Mouse (Mus musculus) intestine, embryonic 14.5 days (tissue): ENCODE measurements at regions not wholly inside any gene's neighbourhood (a gene's known extent, or its start where the extent isn't known, plus 50 kb on each side); places are given as distances from the start of the nearest gene placed in this dataset.

Experiments
- ATAC-seq: fragments of 200-750 bp; cut with Nextera tagmentation; replicated peaks from 2 replicates; pipeline ENCODE4 v1.8.0; 2017; ENCODE audit warnings: low read depth, moderate number of reproducible peaks, moderate TSS enrichment, moderate library complexity; ENCODE audit not compliant: low FRiP score, low TSS enrichment
- DNase-seq: peaks from one replicate; pipeline ENCODE4 v3.0.0-alpha.2; 2018; ENCODE audit warnings: low spot score
- H3K27ac ChIP-seq: fragments of 300-500 bp; sonication (generic); 2 replicates; pipeline ENCODE4 v1.5.1; 2014; ENCODE audit warnings: low read depth, mild to moderate bottlenecking, control low read depth
- H3K27me3 ChIP-seq: fragments of 300-500 bp; sonication (generic); replicated peaks from 2 replicates; pipeline ENCODE4 v1.6.1; 2014; ENCODE audit warnings: low read length, control low read depth; ENCODE audit not compliant: control insufficient read depth, insufficient read depth
- H3K36me3 ChIP-seq: fragments of 300-500 bp; sonication (generic); 2 replicates; pipeline ENCODE4 v1.6.1; 2014; ENCODE audit warnings: low read length, control low read depth; ENCODE audit not compliant: control insufficient read depth, insufficient read depth
- H3K4me1 ChIP-seq: fragments of 300-500 bp; sonication (generic); replicated peaks from 2 replicates; pipeline ENCODE4 v1.6.1; 2014; ENCODE audit warnings: low read length, control low read depth, mixed read lengths; ENCODE audit not compliant: control insufficient read depth, insufficient read depth
- H3K4me2 ChIP-seq: fragments of 300-500 bp; sonication (generic); 2 replicates; pipeline ENCODE4 v1.6.1; 2014; ENCODE audit warnings: low read length
- H3K4me3 ChIP-seq: fragments of 300-500 bp; sonication (generic); 2 replicates; pipeline ENCODE4 v1.5.1; 2014; ENCODE audit warnings: low read depth, low read length, control low read depth, mixed read lengths
- H3K9ac ChIP-seq: fragments of 300-500 bp; sonication (generic); 2 replicates; pipeline ENCODE4 v1.6.1; 2014; ENCODE audit warnings: mild to moderate bottlenecking, low read length
- H3K9me3 ChIP-seq: fragments of 300-500 bp; sonication (generic); 2 replicates; pipeline ENCODE4 v1.6.1; 2016; ENCODE audit warnings: low read length, control low read depth; ENCODE audit not compliant: control insufficient read depth
- WGBS: fragments of 180-500 bp; shearing (Covaris S2); extraction: QIAGEN DNeasy Blood & Tissue Kit; methylation state at CpG from one replicate; pipeline ENCODE4 v1.1.7; 2014; 5-methylcytosine and 5-hydroxymethylcytosine counted together

- WGBS = 55% methylated on average over 6 of the region's 6 CpGs
- Histone ChIP-seq H3K9me3 (no peaks in the 10 kb centered on the region), H3K4me2 (no peak overlapping the region), H3K36me3 (no peaks in the 10 kb centered on the region), H3K9ac (no peak overlapping the region), H3K27me3 (no peaks in the 10 kb centered on the region), H3K4me1 (no peaks in the 10 kb centered on the region), H3K4me3 (no peak overlapping the region), H3K27ac (no peak overlapping the region)
- DNase-seq (no peak), ATAC-seq (no peak)
Measured at GRCm38 (mm10) chr3:36340889-36341533, 118.9 kb upstream of the Qrfpr start.

GRCm38 (mm10) chr3:36339656-36340055 is 117.5 kb upstream of the Qrfpr start:
- no peaks in the 10 kb centered on the region for H3K4me1 ChIP-seq
- DNase-seq (no peak), ATAC-seq (no peak)
- WGBS = 89% methylated on average over 5 of the region's 5 CpGs
- H3K36me3 ChIP-seq = no peaks in the 10 kb centered on the region
- H3K4me2 ChIP-seq = no peak overlapping the region
- H3K9me3 ChIP-seq = no peaks in the 10 kb centered on the region
- no peak overlapping the region for H3K4me3 ChIP-seq
- H3K27me3 ChIP-seq = no peaks in the 10 kb centered on the region
- no peak overlapping the region for H3K9ac ChIP-seq
- H3K27ac ChIP-seq = no peak overlapping the region

GRCm38 (mm10) chr3:36334279-36334678 is 112.2 kb upstream of the Qrfpr start:
- WGBS = 57% methylated on average over 5 of the region's 5 CpGs

GRCm38 (mm10) chr3:36332016-36332415 is 109.9 kb upstream of the Qrfpr start:
- H3K27ac ChIP-seq = no peak overlapping the region
- no peak overlapping the region for H3K4me2 ChIP-seq
- no peak for DNase-seq
- WGBS = 89% methylated on average over 6 of the region's 6 CpGs
- H3K36me3 ChIP-seq = no peaks in the 10 kb centered on the region
- H3K9ac ChIP-seq = no peak overlapping the region
- ATAC-seq = no peak
- no peaks in the 10 kb centered on the region for H3K4me1 ChIP-seq
- no peaks in the 10 kb centered on the region for H3K27me3 ChIP-seq
- H3K4me3 ChIP-seq = no peak overlapping the region
- H3K9me3 ChIP-seq = no peaks in the 10 kb centered on the region

More at GRCm38 (mm10) chr3:36334279-36334678, 112.2 kb upstream of the Qrfpr start:
- no peaks in the 10 kb centered on the region for H3K36me3 ChIP-seq
- no peak overlapping the region for H3K27ac ChIP-seq
- no peak overlapping the region for H3K9ac ChIP-seq
- H3K4me3 ChIP-seq = no peak overlapping the region
- DNase-seq (no peak), ATAC-seq (no peak)
- no peaks in the 10 kb centered on the region for H3K9me3 ChIP-seq
- H3K27me3 ChIP-seq = no peaks in the 10 kb centered on the region
- H3K4me2 ChIP-seq = no peak overlapping the region
- no peaks in the 10 kb centered on the region for H3K4me1 ChIP-seq

DNA sequence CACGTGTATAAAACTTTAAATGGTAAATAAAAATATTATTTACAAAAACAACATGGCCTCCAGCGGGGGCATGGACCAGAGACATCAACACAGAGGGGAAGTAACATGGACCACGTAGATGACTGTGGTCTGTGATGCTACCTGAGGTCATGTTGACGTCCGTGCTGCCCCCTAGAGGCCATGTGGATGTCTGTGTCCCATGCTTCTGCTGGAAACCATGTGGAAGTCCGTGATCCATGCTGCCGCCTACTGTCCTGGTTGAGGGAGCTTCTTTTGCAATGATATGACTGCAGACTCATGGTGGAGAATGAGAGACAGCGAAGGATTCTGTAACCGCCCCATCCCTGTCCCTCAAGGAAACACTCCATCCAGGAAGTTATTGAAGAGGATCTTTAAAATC is 108.5 kb upstream of the Qrfpr start:
- Histone ChIP-seq H3K4me1 (no peaks in the 10 kb centered on the region), H3K4me3 (no peak overlapping the region), H3K27ac (no peak overlapping the region), H3K9ac (no peak overlapping the region), H3K9me3 (no peaks in the 10 kb centered on the region), H3K4me2 (no peak overlapping the region), H3K27me3 (no peaks in the 10 kb centered on the region), H3K36me3 (no peaks in the 10 kb centered on the region)
- DNase-seq = peak; percentile 58
- no peak for ATAC-seq
- 25% methylated on average over 9 of the region's 9 CpGs for WGBS

GRCm38 (mm10) chr3:36329631-36330030 is 107.5 kb upstream of the Qrfpr start:
- no peak overlapping the region for H3K4me3 ChIP-seq
- H3K36me3 ChIP-seq = no peaks in the 10 kb centered on the region
- no peaks in the 10 kb centered on the region for H3K4me1 ChIP-seq
- no peak for ATAC-seq
- H3K27me3 ChIP-seq = no peaks in the 10 kb centered on the region
- H3K27ac ChIP-seq = no peak overlapping the region
- no peak for DNase-seq
- no peak overlapping the region for H3K9ac ChIP-seq
- no peaks in the 10 kb centered on the region for H3K9me3 ChIP-seq
- 87% methylated on average over 7 of the region's 7 CpGs for WGBS
- H3K4me2 ChIP-seq = no peak overlapping the region

- 71% methylated on average over 2 of the region's 2 CpGs for WGBS
- no peak overlapping the region for H3K4me3 ChIP-seq
- no peaks in the 10 kb centered on the region for H3K9me3 ChIP-seq
Measured at GRCm38 (mm10) chr3:36328927-36329326, 106.8 kb upstream of the Qrfpr start.

GRCm38 (mm10) chr3:36318635-36319034 is 96.5 kb upstream of the Qrfpr start:
- Histone ChIP-seq H3K4me3 (no peak overlapping the region), H3K27me3 (no peaks in the 10 kb centered on the region), H3K27ac (no peak overlapping the region), H3K4me1 (no peaks in the 10 kb centered on the region), H3K9ac (no peak overlapping the region), H3K9me3 (no peaks in the 10 kb centered on the region), H3K4me2 (no peak overlapping the region), H3K36me3 (no peaks in the 10 kb centered on the region)
- no peak for DNase-seq
- no peak for ATAC-seq

More at GRCm38 (mm10) chr3:36328927-36329326, 106.8 kb upstream of the Qrfpr start:
- H3K4me2 ChIP-seq = no peak overlapping the region
- DNase-seq = no peak
- no peaks in the 10 kb centered on the region for H3K4me1 ChIP-seq
- no peaks in the 10 kb centered on the region for H3K27me3 ChIP-seq
- no peaks in the 10 kb centered on the region for H3K36me3 ChIP-seq
- ATAC-seq = no peak
- no peak overlapping the region for H3K9ac ChIP-seq
- no peak overlapping the region for H3K27ac ChIP-seq

- DNase-seq (no peak), ATAC-seq (no peak)
- WGBS = 13% methylated on average over 3 of the region's 3 CpGs
- no peak overlapping the region for H3K4me3 ChIP-seq
- H3K27me3 ChIP-seq = no peaks in the 10 kb centered on the region
- H3K4me2 ChIP-seq = no peak overlapping the region
- H3K9me3 ChIP-seq = no peaks in the 10 kb centered on the region
- H3K4me1 ChIP-seq = peaks cover 6% of the 10 kb centered on the region; the same call in 1 of the 2 replicates
- no peak overlapping the region for H3K27ac ChIP-seq
- no peaks in the 10 kb centered on the region for H3K36me3 ChIP-seq
- H3K9ac ChIP-seq = no peak overlapping the region
Measured at GRCm38 (mm10) chr3:36311337-36311736, 89.2 kb upstream of the Qrfpr start.
